Mouse (Mus musculus) liver, embryonic 15.5 days (tissue): ENCODE data around the gene Ghdc. TPM values are rescaled to one million over a fixed set of nuclear protein-coding genes. Genes with fewer than 3 reads are reported as not detected.
"Not testable (repeated sequence)": the region's sequence is repeated elsewhere in the genome, so short reads cannot be mapped to it uniquely, and the experiment has no call there.

Source experiments
- ATAC-seq: fragments of 200-750 bp; cut with Nextera tagmentation; 2 replicates; pipeline ENCODE4 v1.8.0; 2017; ENCODE audit warnings: moderate number of reproducible peaks, mild to moderate bottlenecking, moderate library complexity; ENCODE audit not compliant: insufficient read depth
- H3K27ac ChIP-seq: fragments of 300-500 bp; sonication (generic); replicated peaks from 2 replicates; pipeline ENCODE4 v1.5.1; 2015; ENCODE audit warnings: mild to moderate bottlenecking, inconsistent platforms
- H3K27me3 ChIP-seq: fragments of 300-500 bp; sonication (generic); 2 replicates; pipeline ENCODE4 v1.6.1; 2015; ENCODE audit warnings: mild to moderate bottlenecking, inconsistent platforms
- H3K36me3 ChIP-seq: fragments of 300-500 bp; sonication (generic); replicated peaks from 2 replicates; pipeline ENCODE4 v1.6.1; 2015; ENCODE audit warnings: moderate library complexity, mild to moderate bottlenecking, inconsistent platforms
- H3K4me1 ChIP-seq: fragments of 300-500 bp; sonication (generic); replicated peaks from 2 replicates; pipeline ENCODE4 v1.6.1; 2015; ENCODE audit warnings: inconsistent platforms
- H3K4me2 ChIP-seq: fragments of 300-500 bp; sonication (generic); 2 replicates; pipeline ENCODE4 v1.6.1; 2015; ENCODE audit warnings: moderate library complexity, mild to moderate bottlenecking, inconsistent platforms
- H3K4me3 ChIP-seq: fragments of 300-500 bp; sonication (generic); replicated peaks from 2 replicates; pipeline ENCODE4 v1.5.1; 2015; ENCODE audit warnings: mild to moderate bottlenecking, inconsistent platforms
- H3K9ac ChIP-seq: fragments of 300-500 bp; sonication (generic); 2 replicates; pipeline ENCODE4 v1.6.1; 2015; ENCODE audit warnings: moderate library complexity, mild to moderate bottlenecking, inconsistent platforms
- H3K9me3 ChIP-seq: fragments of 300-500 bp; sonication (generic); replicated peaks from 2 replicates; pipeline ENCODE4 v1.6.1; 2016; ENCODE audit warnings: inconsistent platforms
- WGBS: fragments of 180-500 bp; shearing (Covaris S2); methylation state at CpG from one replicate; pipeline ENCODE4 v1.1.7; 2015; ENCODE audit warnings: mixed read lengths; ENCODE audit not compliant: insufficient replicate concordance; 5-methylcytosine and 5-hydroxymethylcytosine counted together
- polyA plus RNA-seq: library from polyadenylated mRNA; unstranded; fragments of >200 nt; fragmentation: Nextera tagmentation; extraction: Ambion mirVana; gene quantifications from 2 replicates; pipeline ENCODE4 v1.2.1, GENCODE M21; 2015

The Ghdc gene
- polyA plus RNA-seq, 1 experiment from 2014 or later: 1.5 TPM

DNA sequence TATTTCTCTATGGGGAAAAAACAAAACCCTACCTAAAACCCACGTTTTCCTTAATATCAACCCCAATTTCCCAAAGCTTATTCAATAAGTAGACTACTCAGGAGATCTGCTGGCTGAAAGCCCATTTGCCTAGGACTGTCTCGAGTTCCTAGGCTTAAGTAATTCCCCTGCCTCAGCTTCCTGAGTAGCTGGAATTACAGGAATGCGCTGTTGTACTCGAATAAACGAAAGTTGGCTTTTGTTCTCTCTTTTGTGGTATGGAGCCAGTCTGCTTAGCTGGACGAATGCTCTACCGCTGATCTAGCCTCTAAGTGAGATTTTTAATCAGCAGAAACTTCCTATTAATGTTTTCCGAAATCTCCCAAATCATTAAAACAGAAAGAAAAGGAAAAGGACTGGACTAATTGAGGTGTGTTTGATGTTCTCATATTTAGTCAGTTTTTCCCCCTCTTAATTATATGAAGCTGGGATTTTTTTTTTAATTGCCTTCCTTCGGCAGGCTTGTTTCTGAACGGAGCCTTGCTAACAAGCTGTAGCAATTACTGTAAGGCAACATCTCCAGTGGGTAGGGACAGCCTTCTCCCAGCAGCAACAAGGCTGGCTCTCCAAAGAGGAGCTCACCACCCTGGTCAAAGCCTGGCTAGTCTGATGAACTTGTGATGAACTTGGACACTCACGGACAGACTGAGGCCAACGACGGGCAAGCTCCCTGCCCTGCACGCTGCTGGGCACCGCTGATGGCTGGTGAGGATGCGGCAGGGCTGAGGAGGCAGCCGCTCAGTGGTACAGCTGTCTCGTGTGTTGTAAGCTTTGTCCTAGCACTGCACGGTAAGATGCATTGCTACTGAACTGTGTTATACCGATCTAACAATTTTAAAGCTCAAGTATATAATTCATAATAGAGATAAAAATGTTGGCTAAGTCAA is 35.9 kb upstream of the Ghdc start:
- Histone ChIP-seq H3K27ac (no peak overlapping the region), H3K4me2 (no peak overlapping the region), H3K4me1 (no peaks in the 10 kb centered on the region; the same call in 1 of the 2 replicates), H3K4me3 (no peak overlapping the region), H3K36me3 (peaks cover 64% of the 10 kb centered on the region), H3K9ac (no peak overlapping the region), H3K9me3 (no peaks in the 10 kb centered on the region), H3K27me3 (no peaks in the 10 kb centered on the region)
- WGBS: 81% methylated on average over 20 of the region's 20 CpGs
- no peak for ATAC-seq

- 56% methylated on average over 7 of the region's 7 CpGs for WGBS
- 0 out of 2 replicates have a peak overlapping the region, but pooled peaks have one; percentile 2 for H3K27ac ChIP-seq
- H3K27me3 ChIP-seq: no peaks in the 10 kb centered on the region
- H3K4me3 ChIP-seq: no peak overlapping the region
- H3K9ac ChIP-seq: no peak overlapping the region
- peaks cover 68% of the 10 kb centered on the region for H3K36me3 ChIP-seq
- H3K9me3 ChIP-seq: no peaks in the 10 kb centered on the region
- ATAC-seq: no peak
- H3K4me2 ChIP-seq: no peak overlapping the region
- no peaks in the 10 kb centered on the region; the same call in 1 of the 2 replicates for H3K4me1 ChIP-seq
Measured at GRCm38 (mm10) chr11:100805535-100805934, 34.8 kb upstream of the Ghdc start.

DNA sequence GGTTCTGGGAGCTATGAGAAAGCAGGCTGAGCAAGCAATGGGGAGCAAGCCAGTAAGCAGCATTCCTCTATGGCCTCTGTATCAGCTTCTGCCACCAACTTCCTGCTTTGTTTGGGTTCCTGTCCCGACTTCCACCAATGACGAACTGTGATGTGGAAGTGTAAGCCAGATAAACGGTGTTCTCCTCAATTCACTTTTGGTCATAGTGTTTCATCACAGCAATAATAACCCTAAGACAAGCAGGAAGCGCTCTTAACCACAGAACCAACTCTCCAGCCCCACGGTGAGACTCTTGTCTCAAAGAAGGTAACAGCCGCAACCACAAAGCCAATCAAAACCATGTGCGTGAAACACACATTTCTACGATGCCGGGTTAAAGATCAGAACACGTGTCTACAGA is 33.7 kb upstream of the Ghdc start:
- no peak overlapping the region for H3K4me2 ChIP-seq
- H3K9me3 ChIP-seq: no peaks in the 10 kb centered on the region
- no peak overlapping the region for H3K4me3 ChIP-seq
- 63% methylated on average over 10 of the region's 10 CpGs for WGBS
- ATAC-seq: no peak
- no peaks in the 10 kb centered on the region; the same call in 1 of the 2 replicates for H3K4me1 ChIP-seq
- no peak overlapping the region for H3K9ac ChIP-seq
- peaks cover 78% of the 10 kb centered on the region for H3K36me3 ChIP-seq
- no peak overlapping the region for H3K27ac ChIP-seq
- H3K27me3 ChIP-seq: no peaks in the 10 kb centered on the region

DNA sequence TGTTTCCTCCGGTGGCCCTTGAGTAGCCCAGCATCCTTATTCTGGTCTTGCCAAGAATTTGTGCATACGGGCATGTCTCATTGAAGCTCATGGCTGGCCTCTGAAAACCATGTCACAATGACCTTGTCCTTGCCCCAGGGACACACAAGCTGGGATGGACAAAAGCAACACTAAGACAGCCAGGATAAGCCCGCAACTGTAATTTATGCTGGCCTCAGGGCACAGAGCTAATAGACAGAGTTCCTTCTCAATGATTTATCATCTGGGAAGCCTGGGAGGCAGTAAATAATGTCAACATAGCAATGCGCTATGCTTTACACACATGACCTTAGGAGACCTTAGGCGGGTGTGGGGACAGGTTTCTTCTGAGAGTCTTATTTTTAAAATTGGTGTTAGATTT is 28.7 kb upstream of the Ghdc start:
- no peak overlapping the region for H3K27ac ChIP-seq
- H3K9me3 ChIP-seq: no peaks in the 10 kb centered on the region
- no peak overlapping the region for H3K4me3 ChIP-seq
- 81% methylated on average over 5 of the region's 5 CpGs for WGBS
- peaks cover 81% of the 10 kb centered on the region for H3K36me3 ChIP-seq
- no peak overlapping the region for H3K4me2 ChIP-seq
- H3K27me3 ChIP-seq: no peaks in the 10 kb centered on the region
- H3K9ac ChIP-seq: no peak overlapping the region
- ATAC-seq: no peak
- no peaks in the 10 kb centered on the region for H3K4me1 ChIP-seq

DNA sequence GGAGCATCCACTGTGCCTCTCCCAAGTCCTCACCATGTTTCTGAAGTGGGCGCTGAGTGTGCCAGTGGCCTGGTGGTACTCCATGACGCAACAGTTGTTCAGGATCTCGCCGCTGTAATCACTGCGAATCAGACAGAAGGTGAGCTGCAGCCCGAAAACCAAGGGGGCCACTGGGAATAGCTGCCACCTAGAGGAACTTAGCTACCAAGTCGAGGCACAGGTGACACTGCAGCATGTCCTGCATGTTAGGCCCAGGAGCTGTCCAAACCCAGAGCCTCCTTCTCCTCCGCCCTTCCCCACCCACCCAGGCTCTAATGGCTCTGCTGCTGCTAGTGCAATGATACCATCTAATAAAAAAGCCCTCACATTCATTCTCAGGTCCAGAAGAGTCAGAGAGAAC is 25.8 kb upstream of the Ghdc start:
- Histone ChIP-seq H3K27ac (no peak overlapping the region), H3K9me3 (no peaks in the 10 kb centered on the region), H3K9ac (no peak overlapping the region), H3K4me3 (no peak overlapping the region), H3K4me2 (no peak overlapping the region), H3K27me3 (no peaks in the 10 kb centered on the region), H3K36me3 (peaks cover 70% of the 10 kb centered on the region), H3K4me1 (no peaks in the 10 kb centered on the region)
- no peak for ATAC-seq
- 75% methylated on average over 8 of the region's 8 CpGs for WGBS

DNA sequence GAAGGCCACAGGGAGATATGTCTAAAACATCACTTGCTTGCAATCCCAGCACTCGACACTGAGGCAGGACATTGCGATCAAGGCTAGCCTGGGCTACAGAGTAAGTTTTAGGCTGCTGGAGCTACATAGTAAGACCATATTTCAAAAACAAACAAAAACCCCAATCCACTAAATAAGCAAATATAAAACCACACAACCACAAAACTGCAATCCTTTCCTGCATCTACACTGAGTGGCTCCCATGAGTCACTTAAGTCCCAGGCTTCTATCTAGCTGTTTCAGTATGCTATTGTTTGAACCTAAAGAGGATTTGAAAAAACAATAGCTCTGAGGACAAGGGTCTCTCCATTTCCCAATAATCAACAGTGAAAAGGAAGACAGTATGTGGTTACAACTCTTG is 24.6 kb upstream of the Ghdc start:
- Histone ChIP-seq H3K4me2 (no peak overlapping the region), H3K27ac (no peak overlapping the region), H3K27me3 (no peaks in the 10 kb centered on the region), H3K36me3 (peaks cover 70% of the 10 kb centered on the region), H3K9ac (no peak overlapping the region), H3K4me1 (no peaks in the 10 kb centered on the region), H3K4me3 (no peak overlapping the region), H3K9me3 (no peaks in the 10 kb centered on the region)
- ATAC-seq: no peak
- 85% methylated on average over 2 of the region's 2 CpGs for WGBS

GRCm38 (mm10) chr11:100791457-100792049 is 20.8 kb upstream of the Ghdc start:
- no peaks in the 10 kb centered on the region for H3K4me1 ChIP-seq
- no peak overlapping the region for H3K4me3 ChIP-seq
- H3K27me3 ChIP-seq: no peaks in the 10 kb centered on the region
- peaks cover 80% of the 10 kb centered on the region for H3K36me3 ChIP-seq
- no peaks in the 10 kb centered on the region for H3K9me3 ChIP-seq
- no peak for ATAC-seq
- no peak overlapping the region for H3K9ac ChIP-seq
- no peak overlapping the region for H3K4me2 ChIP-seq
- 74% methylated on average over 2 of the region's 2 CpGs for WGBS
- H3K27ac ChIP-seq: no peak overlapping the region

DNA sequence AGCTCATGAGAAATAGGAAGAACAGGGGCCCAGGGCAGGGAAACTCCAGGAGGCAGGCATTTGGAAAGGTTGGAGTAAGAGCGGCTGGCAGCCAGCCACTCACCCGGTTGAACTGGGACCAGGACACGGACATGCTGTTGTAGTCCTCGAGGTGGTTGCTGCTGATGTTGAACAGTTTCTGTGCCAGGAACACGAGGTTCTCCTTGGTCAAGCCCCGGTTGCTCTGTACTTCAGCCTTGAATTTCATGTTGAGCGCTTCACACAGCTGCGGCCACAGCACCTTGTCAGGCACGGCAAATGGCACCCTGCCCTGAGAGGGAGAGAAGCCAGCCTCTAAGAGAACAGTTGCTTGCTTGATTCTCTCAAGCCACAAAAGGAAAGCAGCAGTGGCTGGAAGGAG is 19.9 kb upstream of the Ghdc start:
- H3K9ac ChIP-seq, H3K4me1 ChIP-seq, H3K9me3 ChIP-seq, H3K27ac ChIP-seq, H3K27me3 ChIP-seq, ATAC-seq, H3K4me2 ChIP-seq, H3K4me3 ChIP-seq: not testable (repeated sequence)
- H3K36me3 ChIP-seq: peaks cover 84% of the 10 kb centered on the region
- WGBS: 78% methylated on average over 9 of the region's 9 CpGs

GRCm38 (mm10) chr11:100789702-100790101 is 18.9 kb upstream of the Ghdc start:
- H3K4me2 ChIP-seq: no peak overlapping the region
- no peaks in the 10 kb centered on the region for H3K27me3 ChIP-seq
- H3K4me3 ChIP-seq: no peak overlapping the region
- H3K36me3 ChIP-seq: peaks cover 84% of the 10 kb centered on the region
- H3K4me1 ChIP-seq: no peaks in the 10 kb centered on the region
- 74% methylated on average over 3 of the region's 3 CpGs for WGBS
- ATAC-seq: no peak
- no peaks in the 10 kb centered on the region for H3K9me3 ChIP-seq
- H3K27ac ChIP-seq: no peak overlapping the region
- H3K9ac ChIP-seq: no peak overlapping the region

DNA sequence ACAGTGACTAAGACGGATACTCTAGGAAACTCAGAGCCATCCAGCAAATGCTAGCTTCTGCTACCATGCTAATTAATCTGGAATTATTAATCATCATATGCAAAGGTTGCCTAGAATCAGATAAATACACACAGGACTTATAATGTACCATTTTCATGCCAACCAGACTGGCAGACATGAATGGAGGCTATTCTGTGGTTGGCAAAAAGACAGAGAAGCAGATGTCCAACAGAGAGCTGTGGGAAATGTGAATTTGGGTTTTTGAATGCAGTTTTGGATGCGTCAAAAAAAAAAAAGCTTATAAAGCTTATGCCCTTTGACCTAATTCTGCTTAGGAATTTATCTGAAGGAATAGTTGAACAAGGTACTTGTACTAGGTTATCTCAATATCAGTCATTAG is 15.0 kb upstream of the Ghdc start:
- no peak for ATAC-seq
- peaks cover 95% of the 10 kb centered on the region for H3K36me3 ChIP-seq
- H3K4me1 ChIP-seq: peaks cover 6% of the 10 kb centered on the region; the same call in 1 of the 2 replicates

DNA sequence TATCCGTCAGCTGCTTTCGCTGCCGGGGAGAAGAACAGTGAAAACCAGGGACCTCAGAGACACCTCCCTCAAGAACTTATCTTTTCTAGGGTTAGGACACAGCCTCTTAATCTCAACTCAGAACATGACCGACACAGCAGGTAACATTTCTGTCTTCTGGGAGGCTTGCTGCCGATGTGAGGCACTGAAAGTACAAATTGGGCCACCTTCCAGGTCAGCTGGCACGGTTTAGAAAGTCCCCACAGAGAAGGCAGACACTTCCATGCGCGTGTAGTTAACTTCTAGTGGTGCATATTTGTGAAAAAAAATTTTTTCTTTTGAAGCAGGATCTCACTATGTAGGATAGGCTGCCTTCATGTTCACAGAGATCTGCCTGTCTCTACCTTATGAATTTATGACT is 13.5 kb upstream of the Ghdc start:
- WGBS: 82% methylated on average over 8 of the region's 8 CpGs
- Histone ChIP-seq H3K4me2 (no peak overlapping the region), H3K9me3 (no peaks in the 10 kb centered on the region), H3K9ac (no peak overlapping the region), H3K4me1 (peaks cover 6% of the 10 kb centered on the region; the same call in 1 of the 2 replicates), H3K27ac (no peak overlapping the region), H3K36me3 (peaks cover 93% of the 10 kb centered on the region), H3K4me3 (no peak overlapping the region), H3K27me3 (no peaks in the 10 kb centered on the region)
- no peak for ATAC-seq

More for the DNA sequence above, 15.0 kb upstream of the Ghdc start:
- Histone ChIP-seq H3K4me2 (no peak overlapping the region), H3K27me3 (no peaks in the 10 kb centered on the region), H3K9me3 (no peaks in the 10 kb centered on the region), H3K9ac (no peak overlapping the region), H3K4me3 (no peak overlapping the region), H3K27ac (no peak overlapping the region)
- WGBS: 80% methylated on average over 2 of the region's 2 CpGs
